Mouse (Mus musculus) heart, postnatal 14 days (tissue): ENCODE measurements around the gene Top2a. TPM values are rescaled to one million over a fixed set of nuclear protein-coding genes. Genes with fewer than 3 reads are reported as not detected.

Experiments
- DNase-seq, 2 experiments: peaks; one replicate each; pipeline ENCODE4 v3.0.0; 2021 to 2022
- intact Hi-C: fragments of 180-260 bp; cut with DNase I; formaldehyde crosslinking; loops from one replicate; pipeline ENCODE4 v1.15.1; 2025
- total RNA-seq, 2 experiments: library from RNA; stranded (reverse); gene quantifications; 2 replicates each; pipeline ENCODE4 v1.2.3; 2021

Top2a gene
- total RNA-seq, 2 experiments from 2014 or later: 16.0 to 34.1 TPM

DNA sequence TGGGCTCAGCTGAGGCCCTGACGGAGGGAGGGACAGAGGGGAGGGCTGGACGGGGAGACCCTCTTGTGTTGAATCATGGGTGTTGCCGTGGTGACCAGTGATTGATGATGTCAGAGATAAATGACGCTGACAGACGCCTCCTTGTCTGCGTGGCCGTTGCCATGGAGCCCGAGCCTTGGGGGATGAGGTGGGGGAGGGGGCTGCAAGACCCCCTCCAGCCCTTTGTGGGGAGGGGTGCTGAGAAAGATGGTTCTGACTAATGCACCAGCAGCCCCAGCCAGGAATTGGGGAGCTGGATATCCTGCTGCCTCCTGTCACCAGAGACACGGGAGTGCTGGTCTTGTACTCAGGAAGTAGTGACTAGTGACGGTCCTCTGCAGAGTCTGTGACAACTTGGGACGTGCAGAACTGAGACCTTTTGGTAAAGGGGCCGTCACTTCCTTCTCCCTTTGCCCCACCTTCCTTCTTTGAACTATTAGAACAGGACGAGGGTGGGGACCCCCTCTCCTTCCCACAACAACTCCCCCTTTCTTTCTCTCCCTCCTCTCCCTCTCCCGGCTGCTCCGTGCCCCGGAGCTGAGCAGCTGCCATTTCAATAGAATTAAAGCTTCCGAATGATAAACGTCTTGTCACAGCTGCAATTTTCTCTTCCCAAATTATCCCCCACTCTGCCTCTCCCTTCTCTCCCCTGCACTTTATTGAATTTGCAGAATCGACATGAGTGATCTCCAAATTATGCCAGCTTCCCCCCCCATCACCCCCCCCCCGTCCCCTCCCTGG is 55.1 kb downstream of the Top2a start:
- intact Hi-C loops: loop anchor here (5.0 kb wide), 1 partner anchor 107 kb away; the partner anchor contains the start of gene Wipf2
- DNase-seq: no peak

DNA sequence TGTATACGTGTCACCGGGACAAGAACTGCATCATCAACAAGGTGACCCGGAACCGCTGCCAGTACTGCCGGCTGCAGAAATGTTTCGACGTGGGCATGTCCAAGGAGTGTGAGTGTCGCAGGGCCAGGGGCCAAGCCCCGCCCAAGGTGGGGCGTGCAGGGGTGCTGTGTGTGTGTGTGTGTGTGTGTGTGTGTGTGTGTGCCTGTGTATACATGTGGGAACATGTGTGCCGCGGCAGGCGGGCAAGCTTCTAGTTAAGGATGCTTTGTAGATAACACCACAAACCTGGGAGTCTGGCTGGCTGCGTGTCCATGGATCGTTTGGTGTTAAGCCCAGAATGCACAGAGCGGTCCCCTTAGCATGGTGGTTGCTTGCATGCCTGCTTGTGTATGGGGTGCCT is 55.9 kb downstream of the Top2a start:
- intact Hi-C loops: loop anchor here (5.0 kb wide), 1 partner anchor 106 kb away; the partner anchor contains the start of gene Wipf2

DNA sequence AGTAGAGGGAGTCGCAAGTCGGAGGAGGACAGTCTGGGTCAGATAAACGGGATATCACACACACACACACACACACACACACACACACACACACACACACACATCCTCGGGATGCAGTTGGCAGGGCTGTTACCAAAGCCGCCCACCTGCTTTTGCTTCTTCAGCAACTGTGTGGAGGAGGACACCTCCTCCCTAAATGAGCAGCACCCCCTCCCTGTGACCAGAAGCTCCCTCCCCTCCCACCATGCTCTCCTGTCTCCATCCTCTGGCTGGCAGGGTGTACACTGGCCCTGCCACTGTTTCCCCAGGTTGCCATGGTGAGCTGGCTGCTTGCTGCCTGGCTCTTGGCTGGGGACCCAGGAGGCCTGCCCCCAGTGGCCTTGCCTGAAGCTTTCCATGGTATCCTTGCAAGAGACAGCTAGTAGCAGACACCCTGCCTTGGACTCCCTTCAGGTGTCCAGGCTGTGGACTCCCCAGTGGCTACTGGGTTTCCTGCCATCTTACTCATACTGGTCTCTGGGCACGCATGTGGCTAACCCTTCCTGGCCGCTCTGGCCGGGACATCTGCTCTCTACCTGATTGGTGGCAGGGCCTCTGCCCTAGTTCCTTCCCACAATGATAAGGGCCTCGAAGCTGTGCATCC is 57.4 kb downstream of the Top2a start:
- intact Hi-C loops: loop anchor here (5.0 kb wide), 1 partner anchor 104 kb away; the partner anchor contains the start of gene Wipf2

More for the DNA sequence above, 55.9 kb downstream of the Top2a start:
- DNase-seq: no peak

DNA sequence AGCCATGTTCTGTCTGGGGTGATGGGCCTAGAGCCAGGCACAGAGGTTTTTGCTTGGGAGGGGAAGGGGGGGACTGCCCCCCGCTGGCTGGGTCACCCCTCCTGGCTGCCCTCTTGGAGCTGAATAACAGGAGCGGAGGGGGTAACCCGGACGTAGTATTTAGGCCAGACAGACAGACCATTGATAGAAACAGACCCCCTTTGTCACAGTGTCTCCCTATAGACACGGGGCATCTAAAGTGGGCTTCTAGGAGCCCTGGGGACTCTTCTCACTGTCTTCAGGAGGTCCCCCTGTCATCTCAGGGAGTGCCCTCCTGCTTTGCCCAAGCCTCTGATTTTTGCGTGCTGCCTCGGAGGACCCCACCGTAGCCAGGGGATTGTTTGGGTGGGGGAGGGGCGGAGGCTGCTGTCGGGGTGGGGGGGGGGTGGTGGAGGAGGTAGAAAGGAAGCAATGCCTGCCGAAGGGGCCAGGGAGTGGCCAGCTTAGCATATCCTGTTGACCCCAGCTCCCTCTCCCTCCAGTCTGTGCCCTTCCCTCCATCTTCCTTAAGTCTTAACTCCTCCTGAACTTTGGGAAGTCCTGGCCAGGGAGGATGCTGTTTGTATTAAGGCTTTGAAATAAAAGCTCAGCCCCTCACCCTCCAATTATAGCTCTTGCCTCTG is 58.4 kb downstream of the Top2a start:
- intact Hi-C loops: loop anchor here (5.0 kb wide), 1 partner anchor 103 kb away; the partner anchor contains the start of gene Wipf2
- no peak for DNase-seq

More for the DNA sequence above, 57.4 kb downstream of the Top2a start:
- peak; percentile 83 to 89 for DNase-seq

DNA sequence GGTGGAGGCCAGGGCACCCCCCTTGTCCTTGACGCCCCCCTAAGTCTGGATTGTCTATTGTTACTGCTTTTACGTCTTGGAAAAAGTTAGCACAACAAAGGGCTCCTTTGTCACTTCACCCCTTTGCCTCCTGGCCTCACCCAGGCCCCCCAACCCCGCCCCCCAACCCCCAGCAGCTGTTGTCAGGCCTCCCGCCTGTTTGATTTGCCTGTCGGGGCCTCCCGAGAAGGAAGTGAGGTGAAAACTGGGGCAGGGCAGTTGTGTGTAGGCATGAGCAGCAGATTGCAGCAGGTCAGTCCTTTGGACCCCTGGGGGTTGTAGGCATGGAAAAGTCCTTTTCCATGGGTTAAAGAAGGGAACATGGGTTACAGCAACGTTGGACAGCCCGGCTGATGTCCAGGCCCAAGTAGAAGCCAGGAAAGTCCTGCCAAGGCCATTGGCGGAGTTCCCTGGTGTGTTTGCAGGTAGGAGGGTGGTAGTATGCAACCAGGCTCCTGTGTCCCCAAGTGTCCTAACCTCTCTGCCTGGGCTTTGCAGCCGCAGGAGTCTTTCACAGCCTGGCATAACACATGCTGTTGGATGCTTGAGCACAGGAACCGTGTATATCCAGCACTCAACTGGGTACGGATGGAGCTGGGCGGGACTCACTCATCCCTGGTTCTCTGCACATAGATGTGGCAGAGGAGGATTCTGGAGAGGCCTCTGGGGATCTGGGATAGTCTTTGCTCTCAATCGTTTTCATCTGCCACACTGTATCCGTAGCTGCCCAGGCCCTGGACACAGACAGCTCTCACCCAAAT is 59.2 kb downstream of the Top2a start:
- DNase-seq: peak; percentile 64 to 73
- intact Hi-C loops: loop anchor here (5.0 kb wide), 1 partner anchor 103 kb away; the partner anchor contains the start of gene Wipf2

DNA sequence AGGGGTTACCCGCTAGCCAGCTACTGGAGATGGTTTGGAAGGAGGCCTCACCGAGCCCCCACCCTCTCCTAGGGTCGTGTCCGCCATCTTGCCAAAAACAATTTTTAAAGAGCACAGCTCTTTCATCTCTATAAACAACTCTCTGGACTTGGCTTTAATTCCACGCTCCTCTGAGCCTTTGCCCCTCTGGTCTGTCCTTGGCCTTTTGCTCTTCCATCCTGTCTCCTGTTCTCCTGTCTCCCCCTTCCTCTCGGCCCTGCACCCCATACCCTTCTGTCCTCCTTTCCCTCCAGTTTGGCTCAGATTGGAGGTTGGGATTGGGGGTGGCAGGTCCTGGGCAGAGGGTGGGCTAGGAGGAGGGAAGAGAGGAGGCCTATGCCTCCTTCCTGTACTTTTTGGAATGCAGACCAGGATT is 59.8 kb downstream of the Top2a start:
- no peak for DNase-seq
- intact Hi-C loops: no loop called here

DNA sequence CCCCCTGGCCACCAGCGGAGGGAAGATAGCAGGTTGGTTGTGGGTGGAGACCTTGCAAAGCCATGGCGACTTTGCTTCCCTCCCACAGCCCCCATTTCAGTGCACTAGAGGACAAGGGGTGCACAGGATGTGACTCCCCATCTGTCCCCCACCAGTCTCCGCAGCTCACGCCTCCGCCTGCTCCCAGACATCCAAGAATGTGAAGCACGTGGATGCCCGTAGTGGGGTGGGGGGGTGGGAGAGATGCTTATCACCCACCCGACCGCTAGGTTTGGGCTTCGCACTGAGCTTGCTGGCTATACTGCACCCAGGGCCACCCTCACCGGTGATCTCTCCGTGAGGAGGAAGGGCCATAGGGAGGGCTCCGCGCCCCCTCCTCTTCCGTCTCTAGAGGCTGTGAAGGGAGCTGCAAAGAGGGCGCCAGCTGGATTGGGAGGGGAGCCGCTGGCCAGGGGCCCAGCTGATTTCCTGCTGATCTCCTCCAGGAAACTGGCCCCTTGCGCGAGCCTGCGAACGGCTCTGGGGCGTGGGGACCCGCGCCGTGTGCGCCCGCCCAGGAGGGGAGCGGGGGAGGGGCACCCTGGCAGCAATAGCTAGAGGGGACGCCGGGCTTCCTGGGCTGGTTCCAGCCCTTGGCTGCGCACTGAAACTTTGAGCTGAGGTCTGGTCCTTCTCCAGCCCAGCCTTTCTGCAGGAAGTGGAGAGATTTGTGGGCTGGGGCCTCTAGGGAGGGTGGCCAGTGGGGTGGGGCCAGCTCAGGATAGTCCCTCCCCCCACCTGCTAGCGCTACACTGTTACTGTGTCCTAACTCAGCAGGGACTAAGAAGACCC is 60.6 kb downstream of the Top2a start:
- peak; percentile 92 to 94 for DNase-seq
- intact Hi-C loops: no loop called here

DNA sequence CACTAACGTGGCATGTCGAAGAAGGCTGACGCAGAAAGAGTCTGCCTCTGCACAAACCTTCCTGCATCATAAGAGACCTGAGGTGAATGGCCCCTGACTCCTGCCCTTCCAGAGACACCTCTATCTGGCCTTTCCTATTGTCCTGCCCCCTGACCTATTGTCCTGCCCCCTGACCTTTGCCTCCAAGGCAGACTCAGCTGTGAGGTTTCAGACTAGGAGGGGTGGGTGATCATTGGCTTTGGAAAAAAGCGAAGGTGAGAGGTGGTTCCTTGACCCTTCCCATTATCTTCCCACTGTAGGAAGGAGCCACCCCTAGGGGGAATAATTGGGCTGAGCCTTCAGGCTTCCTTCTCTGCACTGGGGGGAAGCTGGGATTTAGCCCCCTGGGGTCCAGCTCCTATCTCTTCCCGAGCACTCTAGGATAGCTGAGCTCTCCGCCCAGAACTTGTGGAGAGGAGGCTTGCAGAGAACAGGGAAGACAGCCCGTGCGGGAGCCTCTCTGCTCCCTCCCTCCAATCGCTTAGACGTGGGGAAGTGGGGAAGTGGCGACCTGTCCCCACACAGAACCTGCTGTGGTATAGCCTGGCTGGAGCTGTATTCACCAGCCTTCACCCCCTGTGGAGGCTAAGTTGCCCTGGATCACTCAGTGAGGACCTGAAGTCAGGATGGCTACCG is 61.4 kb downstream of the Top2a start:
- intact Hi-C loops: no loop called here
- DNase-seq: no peak

DNA sequence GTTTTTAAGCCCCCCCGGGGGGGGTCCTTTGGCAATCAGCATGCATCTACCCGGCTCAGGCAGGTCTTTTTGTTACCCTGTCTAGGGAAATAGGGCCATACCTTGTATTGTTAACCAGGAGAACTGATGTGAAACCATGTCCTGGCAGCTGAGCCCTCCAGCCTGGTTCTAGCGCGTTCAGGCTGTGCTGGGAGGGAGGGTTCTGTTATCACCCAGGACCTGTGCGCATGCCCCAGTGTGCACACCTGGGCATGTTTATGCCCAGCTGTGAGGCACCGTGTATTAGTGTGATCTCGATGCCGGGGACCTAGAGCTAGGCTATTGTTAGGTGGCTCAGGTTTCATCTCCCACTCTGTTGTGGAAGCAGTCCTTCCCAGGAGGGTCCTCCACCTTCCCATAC is 62.2 kb downstream of the Top2a start:
- no peak for DNase-seq
- intact Hi-C loops: no loop called here

DNA sequence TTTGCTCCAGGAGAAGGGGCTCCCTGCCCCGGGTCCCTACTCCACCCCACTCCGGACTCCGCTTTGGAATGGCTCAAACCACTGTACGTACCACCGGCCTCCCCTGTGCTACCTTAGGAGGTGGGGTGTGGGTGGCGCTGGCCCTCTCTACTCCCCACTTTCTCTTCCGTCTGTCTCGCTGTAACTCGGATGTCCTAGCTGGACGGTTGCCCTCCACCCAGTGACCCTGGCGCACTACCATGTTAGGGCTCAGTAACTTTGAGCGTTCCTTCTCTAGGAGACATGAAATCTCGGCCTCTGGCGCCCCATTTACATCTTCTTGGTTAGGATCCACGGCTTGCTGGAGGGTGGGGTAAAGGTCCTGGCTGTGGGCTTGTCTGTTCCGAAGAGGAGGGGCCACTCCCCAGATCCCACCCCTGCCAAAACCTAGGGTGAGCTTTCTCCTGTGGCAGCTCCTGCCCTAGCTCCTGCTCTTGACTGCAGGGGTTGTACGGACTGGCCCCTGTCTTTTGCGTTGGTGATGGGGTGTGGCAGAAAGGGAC is 62.9 kb downstream of the Top2a start:
- intact Hi-C loops: no loop called here
- DNase-seq: peak in 1 of 2 experiments; percentile 60

DNA sequence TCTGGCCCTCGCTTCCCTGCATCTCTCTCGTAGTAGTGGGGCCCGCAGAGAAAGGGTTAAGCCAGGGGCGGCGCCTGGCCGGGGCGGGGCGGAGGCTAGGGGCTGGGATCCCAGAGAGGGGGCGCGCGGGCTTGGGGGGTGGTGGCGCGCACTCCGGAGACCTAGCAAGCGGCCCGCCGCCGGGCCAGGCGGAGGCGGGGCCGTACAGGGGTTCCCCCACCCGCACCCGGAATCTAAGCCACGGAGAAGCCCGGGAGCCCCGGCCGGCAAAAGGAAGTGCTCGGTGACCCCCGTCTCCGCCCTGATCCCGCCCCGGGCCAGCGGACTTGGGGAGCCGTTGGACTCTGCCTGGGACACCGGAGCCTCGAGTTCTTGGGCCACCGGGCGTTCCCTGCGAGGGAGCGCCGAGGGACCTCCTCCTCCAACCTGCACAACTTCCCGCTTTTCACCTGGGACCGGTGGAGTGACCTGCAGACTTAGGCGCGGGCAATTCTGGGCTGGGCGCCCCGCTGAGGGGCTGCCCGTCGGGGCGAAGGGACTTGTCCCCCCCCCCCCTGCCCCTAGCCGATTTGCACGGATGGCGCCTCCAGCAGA is 63.6 kb downstream of the Top2a start:
- DNase-seq: peak; percentile 87 to 89
- intact Hi-C loops: no loop called here

DNA sequence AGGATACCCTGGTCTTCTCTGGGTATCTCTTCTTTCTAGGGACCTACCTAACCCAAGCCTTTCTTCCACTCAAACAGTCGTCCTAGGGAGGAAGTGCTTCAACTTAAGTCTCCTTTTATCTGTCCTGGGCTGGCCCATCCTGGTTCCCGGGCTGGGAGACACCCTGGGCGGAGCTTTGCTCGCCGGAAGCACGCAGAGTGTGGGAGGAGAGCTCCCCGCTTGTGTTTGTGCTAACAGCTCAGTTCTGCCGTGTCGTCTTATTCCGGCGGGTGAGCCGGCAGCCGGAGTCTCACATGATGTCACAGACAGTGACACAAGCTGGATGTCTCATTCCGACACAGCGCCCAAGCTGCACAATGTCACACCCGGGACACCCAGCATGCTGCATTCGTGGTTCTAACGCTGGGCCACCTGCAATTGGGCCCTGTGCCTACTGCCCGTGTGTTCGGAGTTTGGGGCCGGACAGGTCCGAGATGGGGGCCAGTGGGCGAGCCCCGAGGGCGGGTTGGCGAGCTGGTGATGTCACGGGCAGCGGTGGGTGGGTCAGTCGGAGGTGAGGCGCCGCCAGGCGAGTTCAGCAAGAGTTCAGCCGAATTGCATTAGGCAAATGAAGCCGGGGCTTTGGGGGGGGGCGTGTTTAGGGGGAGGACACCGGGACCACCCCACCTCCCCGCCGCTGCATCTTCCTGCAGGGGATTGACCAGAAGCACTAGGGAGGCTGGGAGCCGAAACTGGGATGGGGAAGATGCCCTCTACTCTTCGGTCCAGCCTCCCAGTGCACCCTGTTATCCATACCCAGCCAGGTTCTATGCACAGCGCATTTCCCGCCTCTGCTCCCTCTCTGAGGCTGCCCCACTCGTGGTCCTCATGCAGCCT is 64.3 kb downstream of the Top2a start:
- peak; percentile 86 for DNase-seq
- intact Hi-C loops: no loop called here

DNA sequence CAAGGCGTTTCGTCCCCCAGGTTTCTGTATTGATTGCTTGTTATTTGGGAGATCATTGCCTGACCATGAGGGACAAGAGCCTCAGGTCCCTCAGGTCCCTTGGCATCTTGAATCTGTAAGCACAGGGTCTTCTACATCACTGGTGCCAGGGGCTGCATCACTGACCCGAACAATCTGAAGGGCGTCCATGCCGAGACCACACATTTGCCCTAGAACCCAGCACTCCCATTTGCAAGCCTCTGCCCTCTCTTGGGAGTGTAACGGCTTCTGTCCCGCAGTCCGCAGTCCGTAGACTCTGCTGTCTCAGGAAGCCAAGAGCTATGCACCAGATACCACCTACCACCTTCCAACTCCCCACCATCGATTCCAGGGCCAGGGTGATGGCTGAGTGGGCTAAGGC is 67.6 kb downstream of the Top2a start:
- intact Hi-C loops: no loop called here
- DNase-seq: no peak

DNA sequence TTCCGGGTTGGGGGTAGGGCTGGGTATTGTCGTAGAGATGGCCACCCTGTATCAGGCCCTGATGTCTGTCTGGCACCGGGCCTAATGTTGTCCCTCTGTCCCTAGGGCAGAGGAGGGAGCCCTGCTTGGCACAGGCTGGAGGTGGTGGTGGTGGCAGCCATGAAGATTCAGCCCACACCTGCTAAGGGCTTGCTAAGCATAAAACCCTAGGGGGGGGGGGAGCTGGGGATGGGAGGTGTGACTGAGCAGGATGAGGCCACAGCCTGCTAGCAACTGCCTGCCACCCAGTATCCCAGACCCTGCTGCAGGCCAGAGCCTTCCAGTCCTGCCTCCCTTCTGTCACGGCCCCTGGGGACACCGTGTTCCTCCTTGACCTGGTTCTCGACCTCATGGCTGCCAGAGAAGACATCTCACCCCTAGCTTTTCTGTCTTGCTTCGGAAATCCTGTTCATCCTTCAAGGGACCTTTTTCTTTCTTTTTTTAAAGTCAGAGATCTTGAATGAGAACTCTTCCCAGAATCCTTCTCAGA is 68.2 kb downstream of the Top2a start:
- DNase-seq: no peak
- intact Hi-C loops: no loop called here

DNA sequence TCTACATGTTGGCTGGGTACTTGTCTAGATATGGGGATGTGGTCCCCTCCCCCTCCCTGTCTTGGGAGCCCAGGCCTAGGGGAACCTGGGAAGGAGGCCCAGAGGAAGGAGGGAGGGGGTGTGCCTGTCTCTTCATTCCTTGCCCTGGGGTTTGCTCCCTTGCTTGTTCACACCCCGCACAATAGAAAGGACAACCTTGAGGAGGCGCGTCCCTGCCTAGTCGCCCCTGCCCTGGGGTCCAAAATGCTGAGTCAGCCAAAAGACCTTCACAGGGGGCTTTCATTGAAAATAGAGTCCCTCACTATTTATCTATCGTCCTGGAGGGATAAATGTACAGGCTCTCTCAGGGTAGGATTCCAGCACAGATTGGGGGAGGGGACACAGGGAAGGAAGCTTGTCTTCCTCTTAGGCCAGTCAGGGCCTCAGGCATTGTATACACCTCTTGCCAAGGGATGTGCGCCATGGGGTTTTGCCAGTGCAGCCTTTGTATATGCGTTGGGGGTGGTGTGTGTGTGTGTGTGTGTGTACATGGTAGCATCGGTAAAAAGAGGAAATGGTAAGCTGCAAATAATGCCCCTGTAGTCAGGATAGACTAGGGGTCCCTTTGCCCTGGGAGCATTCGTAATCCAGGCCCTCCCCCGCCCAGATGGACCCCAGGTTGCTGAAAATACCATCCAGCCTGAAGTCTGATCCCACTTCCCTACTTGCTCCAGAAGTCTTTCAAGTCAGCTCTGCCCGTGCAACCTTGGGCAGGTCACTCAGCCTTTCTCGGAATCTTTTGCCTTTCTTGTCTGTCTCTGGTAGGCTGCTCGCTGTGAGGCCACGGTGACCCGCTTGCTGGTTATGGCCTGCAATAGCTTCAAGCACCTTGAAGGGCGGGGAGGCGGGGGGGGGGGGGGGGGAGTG is 68.9 kb downstream of the Top2a start:
- DNase-seq: peak in 1 of 2 experiments; percentile 52

DNA sequence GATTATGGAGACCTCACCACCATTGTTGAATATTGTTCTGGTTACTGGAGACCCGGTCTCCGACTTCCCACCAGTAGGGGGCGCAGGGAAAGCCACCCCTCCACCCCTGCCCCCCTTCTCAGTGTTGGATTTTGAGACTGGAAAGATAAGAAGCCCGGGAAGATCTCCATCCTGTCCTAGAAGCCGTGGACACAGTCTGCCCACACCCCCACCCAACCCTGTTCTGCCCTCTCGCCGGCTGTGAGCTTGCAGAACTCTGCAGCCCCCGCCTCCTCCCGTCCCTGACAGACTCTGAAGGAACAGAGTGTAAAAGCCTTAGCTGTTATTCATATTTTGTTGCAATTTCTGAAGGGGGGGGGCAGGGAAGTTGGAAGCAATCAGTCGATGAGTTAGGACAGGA is 69.6 kb downstream of the Top2a start:
- DNase-seq: peak; percentile 87 to 89
- intact Hi-C loops: no loop called here

More for the DNA sequence above, 68.9 kb downstream of the Top2a start:
- intact Hi-C loops: no loop called here
